Mouse (Mus musculus) myocyte (in vitro differentiated cells): Measurements from ENCODE around the gene Tmem220.

ENCODE experiments used
- CEBPB ChIP-seq: IDR thresholded peaks from 2 replicates; pipeline ENCODE4 v1.6.1; 2011; ENCODE audit warnings: mild to moderate bottlenecking, moderate library complexity; ENCODE audit not compliant: poor library complexity, insufficient read depth, severe bottlenecking
- MAX ChIP-seq: IDR thresholded peaks from one replicate; pipeline ENCODE4 v1.6.1; 2011; ENCODE audit warnings: low read depth, mild to moderate bottlenecking, control low read depth
- POLR2A ChIP-seq: IDR thresholded peaks from one replicate; pipeline ENCODE4 v1.6.1; 2011; ENCODE audit warnings: low read depth, mild to moderate bottlenecking, control low read depth, moderate library complexity; ENCODE audit not compliant: insufficient read length
- POLR2AphosphoS2 ChIP-seq: IDR thresholded peaks from one replicate; pipeline ENCODE4 v1.6.1; 2011; ENCODE audit warnings: low read depth, control low read depth; ENCODE audit not compliant: insufficient read length
- REST ChIP-seq: IDR thresholded peaks from one replicate; pipeline ENCODE4 v1.6.1; 2011; ENCODE audit warnings: mild to moderate bottlenecking, control low read depth, moderate library complexity; ENCODE audit not compliant: insufficient read depth, insufficient read length
- TCF12 ChIP-seq: IDR thresholded peaks from one replicate; pipeline ENCODE4 v1.6.1; 2011; ENCODE audit warnings: mild to moderate bottlenecking, control low read depth; ENCODE audit not compliant: poor library complexity, insufficient read depth, severe bottlenecking
- TCF3 ChIP-seq: IDR thresholded peaks from one replicate; pipeline ENCODE4 v1.6.1; 2011; ENCODE audit warnings: low read depth, control low read depth; ENCODE audit not compliant: insufficient read length
- USF1 ChIP-seq: IDR thresholded peaks from one replicate; pipeline ENCODE4 v1.6.1; 2011; ENCODE audit warnings: low read depth, mild to moderate bottlenecking, control low read depth, moderate library complexity

DNA sequence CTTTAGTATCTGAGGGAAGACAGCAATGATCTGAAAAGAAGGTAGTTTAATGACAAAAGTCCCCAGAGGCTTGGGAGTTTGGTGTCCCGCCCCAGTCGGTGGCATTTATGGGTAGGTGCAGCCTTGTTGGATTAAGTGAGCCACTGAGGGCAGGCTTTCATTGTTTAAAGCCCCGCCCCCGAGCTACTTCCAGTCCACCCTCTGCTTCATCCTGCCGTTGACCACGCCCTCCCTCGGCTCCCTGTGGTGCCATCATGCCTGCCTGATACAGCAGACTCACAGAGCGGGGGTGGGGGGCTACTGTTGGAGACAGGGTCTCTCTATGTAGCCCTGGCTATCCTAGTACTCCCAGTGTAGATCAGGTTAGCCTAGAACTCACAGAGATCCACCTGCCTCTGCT, 18.1 kb downstream of the Tmem220 start:
- TF ChIP-seq TCF12 (no peak), REST (no peak), POLR2A (no peak), TCF3 (no peak), MAX (no peak), CEBPB (no peak), USF1 (no peak), POLR2AphosphoS2 (no peak)
